Mouse (Mus musculus) limb, embryonic 12.5 days (tissue): ENCODE results near the gene Evc2. TPM values are rescaled to one million over a fixed set of nuclear protein-coding genes. Genes with fewer than 3 reads are reported as not detected.

Experiments used
- ATAC-seq: fragments of 200-750 bp; cut with Nextera tagmentation; 2 replicates; pipeline ENCODE4 v1.8.0; 2017; ENCODE audit warnings: low read depth, moderate TSS enrichment; ENCODE audit not compliant: insufficient number of reproducible peaks, insufficient read depth, low FRiP score, low TSS enrichment
- H3K27ac ChIP-seq: fragments of 300-500 bp; sonication (generic); 2 replicates; pipeline ENCODE4 v1.5.1; 2016; ENCODE audit warnings: mild to moderate bottlenecking, moderate library complexity
- H3K27me3 ChIP-seq: fragments of 300-500 bp; sonication (generic); 2 replicates; pipeline ENCODE4 v1.6.1; 2016; ENCODE audit warnings: mild to moderate bottlenecking, moderate library complexity
- H3K36me3 ChIP-seq: fragments of 300-500 bp; sonication (generic); 2 replicates; pipeline ENCODE4 v1.6.1; 2016; ENCODE audit warnings: mild to moderate bottlenecking, moderate library complexity
- H3K4me1 ChIP-seq: fragments of 300-500 bp; sonication (generic); replicated peaks from 2 replicates; pipeline ENCODE4 v1.6.1; 2016
- H3K4me2 ChIP-seq: fragments of 300-500 bp; sonication (generic); 2 replicates; pipeline ENCODE4 v1.6.1; 2016; ENCODE audit warnings: mild to moderate bottlenecking, moderate library complexity
- H3K4me3 ChIP-seq: fragments of 300-500 bp; sonication (generic); replicated peaks from 2 replicates; pipeline ENCODE4 v1.5.1; 2016; ENCODE audit warnings: mild to moderate bottlenecking
- H3K9ac ChIP-seq: fragments of 300-500 bp; sonication (generic); replicated peaks from 2 replicates; pipeline ENCODE4 v1.6.1; 2016; ENCODE audit warnings: mild to moderate bottlenecking, moderate library complexity
- H3K9me3 ChIP-seq: fragments of 300-500 bp; sonication (generic); 2 replicates; pipeline ENCODE4 v1.6.1; 2016; ENCODE audit warnings: mild to moderate bottlenecking, moderate library complexity
- WGBS: fragments of 180-500 bp; shearing (Covaris S2); methylation state at CpG from one replicate; pipeline ENCODE4 v1.1.7; 2016; 5-methylcytosine and 5-hydroxymethylcytosine counted together
- polyA plus RNA-seq: library from polyadenylated mRNA; unstranded; fragments of >200 nt; fragmentation: Nextera tagmentation; extraction: Ambion mirVana; gene quantifications from 2 replicates; pipeline ENCODE4 v1.2.1, GENCODE M21; 2016

Evc2 gene
- polyA plus RNA-seq = 24.2 and 26.9 TPM in 2 replicates

DNA sequence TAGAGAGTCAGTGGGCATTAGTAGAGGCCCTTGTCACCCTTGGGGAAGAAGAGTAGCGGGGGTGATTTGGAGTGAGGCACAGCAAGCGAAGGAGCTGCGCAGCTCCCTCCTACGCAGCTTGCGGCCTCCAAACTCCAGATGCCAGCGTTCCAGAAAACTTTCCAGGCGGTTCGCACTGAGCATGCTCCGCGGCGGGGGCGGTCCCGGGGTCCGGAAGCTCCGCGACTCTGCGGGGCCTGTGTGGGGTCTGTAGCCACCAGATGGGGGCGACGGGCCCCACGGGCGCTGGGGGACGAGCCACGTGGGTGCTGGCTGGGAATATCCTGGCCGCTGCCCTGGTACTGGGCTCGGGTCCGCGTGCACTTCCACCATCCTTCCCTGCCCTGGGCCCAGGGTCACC is at the start of gene Evc2:
Evc2 (plus strand) TSS at position 212 of the 400 bp plus-strand sequence.
- peak; percentile 83 for ATAC-seq
- H3K27me3 ChIP-seq = no peaks in the 10 kb centered on the region
- WGBS = under 1% methylated on average over 27 of the region's 27 CpGs
- H3K4me2 ChIP-seq = peak within 1 kb of the TSS; percentile 75
- peak within 1 kb of the TSS; percentile 70 for H3K4me3 ChIP-seq
- H3K4me1 ChIP-seq = peaks cover 44% of the 10 kb centered on the region
- peak within 1 kb of the TSS; percentile 79 for H3K9ac ChIP-seq
- peaks cover 15% of the 10 kb centered on the region for H3K36me3 ChIP-seq
- H3K9me3 ChIP-seq = no peaks in the 10 kb centered on the region
- H3K27ac ChIP-seq = peak within 1 kb of the TSS; percentile 88

DNA sequence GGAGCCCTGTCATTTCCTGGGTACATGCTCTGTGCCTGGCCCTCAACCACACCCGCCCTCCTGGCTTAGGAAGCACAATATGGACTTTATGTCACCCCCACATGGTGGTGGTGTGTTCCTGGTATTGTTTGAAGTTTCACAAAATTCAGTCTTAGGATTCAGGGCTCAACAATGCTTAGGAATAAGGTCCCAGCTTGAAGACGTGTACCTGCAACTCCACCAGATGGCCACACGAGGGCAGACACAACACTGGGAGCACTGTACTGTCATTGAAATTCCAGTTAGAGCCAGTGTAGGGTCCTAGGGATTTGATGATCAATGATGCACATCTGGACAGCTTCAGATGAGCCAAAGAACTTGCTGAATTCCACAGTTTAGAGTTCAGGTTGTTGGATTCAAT is 49.1 kb upstream of the Evc2 start:
- H3K27me3 ChIP-seq = no peaks in the 10 kb centered on the region
- ATAC-seq = no peak
- no peaks in the 10 kb centered on the region for H3K36me3 ChIP-seq
- no peaks in the 10 kb centered on the region for H3K4me1 ChIP-seq
- no peak overlapping the region for H3K9ac ChIP-seq
- H3K4me2 ChIP-seq = no peak overlapping the region
- WGBS = 20% methylated on average over 3 of the region's 3 CpGs
- no peak overlapping the region for H3K27ac ChIP-seq
- H3K9me3 ChIP-seq = no peaks in the 10 kb centered on the region
- H3K4me3 ChIP-seq = no peak overlapping the region

DNA sequence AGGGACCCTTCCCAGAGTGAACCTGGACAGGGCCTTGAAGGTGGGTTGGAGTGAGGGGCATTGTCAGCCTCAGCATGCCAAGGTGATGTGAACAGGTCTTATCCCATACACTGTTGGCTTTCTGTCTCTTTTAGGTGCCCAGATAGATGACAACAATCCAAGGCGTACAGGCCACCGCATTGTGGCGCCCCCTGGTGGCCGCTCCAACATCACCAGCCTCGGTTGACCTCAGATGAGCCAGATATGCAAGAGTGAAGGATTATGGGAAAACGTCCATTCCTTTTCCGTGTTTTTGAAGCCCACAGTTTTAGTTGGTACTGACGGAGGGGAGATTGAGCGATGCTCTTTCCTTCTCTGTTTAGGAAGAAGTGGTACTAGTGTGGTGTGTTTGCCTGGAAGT is 47.3 kb upstream of the Evc2 start:
- Histone ChIP-seq H3K36me3 (no peaks in the 10 kb centered on the region), H3K4me2 (no peak overlapping the region), H3K27ac (no peak overlapping the region), H3K9ac (no peak overlapping the region), H3K9me3 (no peaks in the 10 kb centered on the region), H3K27me3 (no peaks in the 10 kb centered on the region), H3K4me1 (no peaks in the 10 kb centered on the region), H3K4me3 (no peak overlapping the region)
- ATAC-seq = no peak
- WGBS = 65% methylated on average over 9 of the region's 9 CpGs

GRCm38 (mm10) chr5:37296717-37297116 is 41.6 kb upstream of the Evc2 start:
- no peaks in the 10 kb centered on the region for H3K9me3 ChIP-seq
- peaks cover 28% of the 10 kb centered on the region for H3K36me3 ChIP-seq
- H3K9ac ChIP-seq = no peak overlapping the region
- WGBS = 82% methylated on average over 10 of the region's 10 CpGs
- H3K4me2 ChIP-seq = no peak overlapping the region
- no peak overlapping the region for H3K27ac ChIP-seq
- H3K27me3 ChIP-seq = no peaks in the 10 kb centered on the region
- ATAC-seq = no peak
- no peaks in the 10 kb centered on the region for H3K4me1 ChIP-seq
- no peak overlapping the region for H3K4me3 ChIP-seq

DNA sequence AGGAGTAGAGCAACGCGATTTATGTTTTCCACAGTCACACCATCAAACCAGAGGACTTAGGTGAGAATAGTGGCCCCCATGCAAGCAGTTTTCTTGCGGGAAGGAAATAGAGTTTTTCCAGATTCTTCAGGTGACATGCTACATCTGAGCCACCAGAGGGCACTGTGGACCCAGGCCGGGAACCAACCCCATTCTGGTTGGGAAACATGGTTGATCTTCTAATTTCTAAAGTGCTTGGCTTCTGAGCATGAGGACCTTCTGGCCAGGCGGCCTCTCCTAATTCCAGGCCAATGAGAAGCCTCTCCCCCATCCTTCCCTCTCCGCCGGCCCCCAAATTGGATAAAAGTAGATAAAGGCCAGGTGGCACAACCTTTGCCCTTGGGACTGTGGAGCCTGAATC is 39.9 kb upstream of the Evc2 start:
- Histone ChIP-seq H3K9ac (no peak overlapping the region), H3K9me3 (no peaks in the 10 kb centered on the region), H3K27me3 (no peaks in the 10 kb centered on the region), H3K4me3 (no peak overlapping the region), H3K36me3 (peaks cover 40% of the 10 kb centered on the region), H3K4me2 (no peak overlapping the region), H3K4me1 (no peaks in the 10 kb centered on the region), H3K27ac (no peak overlapping the region)
- ATAC-seq = no peak
- WGBS = 26% methylated on average over 7 of the region's 7 CpGs

- ATAC-seq = no peak
- H3K9ac ChIP-seq = no peak overlapping the region
- peaks cover 100% of the 10 kb centered on the region for H3K36me3 ChIP-seq
- H3K4me1 ChIP-seq = no peaks in the 10 kb centered on the region
- no peak overlapping the region for H3K27ac ChIP-seq
- 83% methylated on average over 9 of the region's 9 CpGs for WGBS
- H3K4me3 ChIP-seq = no peak overlapping the region
- no peaks in the 10 kb centered on the region for H3K27me3 ChIP-seq
- peaks cover 4% of the 10 kb centered on the region; the same call in 1 of the 2 replicates for H3K9me3 ChIP-seq
- H3K4me2 ChIP-seq = no peak overlapping the region
Measured at GRCm38 (mm10) chr5:37310026-37310425, 28.3 kb upstream of the Evc2 start.

- Histone ChIP-seq H3K9ac (no peak overlapping the region), H3K27me3 (no peaks in the 10 kb centered on the region), H3K36me3 (peaks cover 100% of the 10 kb centered on the region), H3K4me1 (no peaks in the 10 kb centered on the region), H3K27ac (no peak overlapping the region), H3K4me3 (no peak overlapping the region), H3K9me3 (peaks cover 13% of the 10 kb centered on the region), H3K4me2 (no peak overlapping the region)
- WGBS = 88% methylated on average over 12 of the region's 12 CpGs
- ATAC-seq = no peak
Measured at GRCm38 (mm10) chr5:37312980-37313722, 25.1 kb upstream of the Evc2 start.

DNA sequence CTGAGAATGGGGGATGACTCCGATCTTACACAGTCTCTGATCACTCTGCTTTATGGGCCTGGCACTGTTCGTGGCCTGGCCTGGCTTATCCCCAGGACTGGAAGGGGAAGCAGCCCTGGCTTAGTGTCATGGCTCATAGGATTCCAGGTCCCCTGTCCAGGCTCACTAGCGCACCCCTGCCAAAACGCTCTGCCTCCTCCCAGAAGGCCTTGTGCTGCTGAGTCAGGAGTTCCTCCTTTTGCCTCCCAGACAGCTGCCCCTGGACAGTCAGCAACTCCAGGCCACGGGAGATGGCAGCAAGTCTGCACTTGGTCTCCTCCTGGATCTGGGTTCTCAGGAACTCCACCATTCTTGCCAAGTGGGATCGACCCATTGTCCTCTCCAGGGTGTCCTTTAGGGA is 19.6 kb upstream of the Evc2 start:
- H3K4me3 ChIP-seq = no peak overlapping the region
- no peak overlapping the region for H3K9ac ChIP-seq
- no peaks in the 10 kb centered on the region for H3K27me3 ChIP-seq
- no peaks in the 10 kb centered on the region for H3K4me1 ChIP-seq
- H3K36me3 ChIP-seq = peaks cover 98% of the 10 kb centered on the region
- H3K9me3 ChIP-seq = peaks cover 13% of the 10 kb centered on the region
- no peak for ATAC-seq
- no peak overlapping the region for H3K4me2 ChIP-seq
- 86% methylated on average over 6 of the region's 6 CpGs for WGBS
- no peak overlapping the region for H3K27ac ChIP-seq

DNA sequence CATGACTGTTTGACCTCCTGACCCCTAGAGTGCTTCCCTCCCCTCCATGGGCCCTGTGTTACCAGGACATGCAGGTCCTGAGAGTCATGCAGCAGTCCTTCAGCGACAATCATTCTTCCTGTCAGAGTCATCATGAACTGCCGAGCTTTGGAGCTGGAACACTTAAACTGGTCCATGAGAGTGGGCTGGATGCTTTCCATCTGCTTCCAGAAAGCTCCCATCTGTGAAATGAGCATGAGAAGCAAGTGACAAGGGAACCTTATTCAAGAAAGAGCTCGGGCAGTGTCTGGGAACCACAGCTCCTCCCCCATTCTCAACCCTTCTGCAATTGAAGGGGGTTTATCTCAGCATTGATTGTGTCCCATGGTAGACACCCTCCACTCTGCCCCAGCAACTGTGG is 18.1 kb upstream of the Evc2 start:
- 72% methylated on average over 3 of the region's 3 CpGs for WGBS
- no peak overlapping the region for H3K4me2 ChIP-seq
- no peak overlapping the region for H3K4me3 ChIP-seq
- H3K4me1 ChIP-seq = no peaks in the 10 kb centered on the region
- H3K9me3 ChIP-seq = peaks cover 8% of the 10 kb centered on the region
- peaks cover 98% of the 10 kb centered on the region for H3K36me3 ChIP-seq
- no peak overlapping the region for H3K9ac ChIP-seq
- H3K27ac ChIP-seq = no peak overlapping the region
- no peaks in the 10 kb centered on the region for H3K27me3 ChIP-seq
- ATAC-seq = no peak

GRCm38 (mm10) chr5:37320761-37321160 is 17.5 kb upstream of the Evc2 start:
- Histone ChIP-seq H3K36me3 (peaks cover 98% of the 10 kb centered on the region), H3K4me3 (no peak overlapping the region), H3K9me3 (peaks cover 2% of the 10 kb centered on the region; the same call in 1 of the 2 replicates), H3K4me1 (no peaks in the 10 kb centered on the region), H3K27me3 (no peaks in the 10 kb centered on the region), H3K27ac (no peak overlapping the region), H3K9ac (no peak overlapping the region), H3K4me2 (no peak overlapping the region)
- WGBS = 93% methylated on average over 4 of the region's 4 CpGs
- no peak for ATAC-seq

GRCm38 (mm10) chr5:37326675-37327074 is 11.6 kb upstream of the Evc2 start:
- Histone ChIP-seq H3K4me2 (no peak overlapping the region), H3K4me1 (no peaks in the 10 kb centered on the region), H3K9me3 (no peaks in the 10 kb centered on the region), H3K4me3 (no peak overlapping the region), H3K36me3 (peaks cover 96% of the 10 kb centered on the region), H3K27ac (no peak overlapping the region), H3K9ac (no peak overlapping the region), H3K27me3 (no peaks in the 10 kb centered on the region)
- WGBS = 85% methylated on average over 6 of the region's 6 CpGs
- no peak for ATAC-seq
